ENCODE assay signal across 23 mouse cellular contexts in genomic region chr6:145284286-145284685, GRCm38 (mm10). TPM values are rescaled to one million over a fixed set of nuclear protein-coding genes. Genes with fewer than 3 reads are reported as not detected.
DNase-seq lines count a peak whose midpoint lies in the region; TF ChIP-seq lines count a peak whose summit lies in the region.
"Had no signal": no experiment of that assay in that cellular context is flagged by ENCODE, and none has a peak within 500 bp of the region (broad histone marks: within the 10 kb centered on the region; RNA-seq: fewer than 3 reads in every experiment).

No protein-coding gene starts in this region.

- H3K4me1 ChIP-seq in heart, adult 2 months (ENCODE audit: control insufficient read depth, insufficient read depth, low read length): no peaks in the 10 kb centered on the region
- H3K4me1 ChIP-seq: embryonic facial prominence, embryonic 12.5 days; embryonic facial prominence, embryonic 15.5 days; heart, embryonic 10.5 days; heart, embryonic 13.5 days had no signal

- no peak for TF ChIP-seq EP300 in heart, adult 2 months (IDR thresholded peaks at IDR 0.05; ENCODE audit: insufficient read depth, low read depth, low read length)

- WGBS in heart, adult 2 months: 64% methylated on average over 8 of the region's 8 CpGs

- H3K79me2 ChIP-seq in heart, adult 2 months (replicated peaks; ENCODE audit: control insufficient read depth, insufficient read depth, low read length): no peaks in the 10 kb centered on the region

- H3K27ac ChIP-seq in heart, adult 2 months: no peak overlapping the region
- H3K27ac ChIP-seq: embryonic facial prominence, embryonic 12.5 days; embryonic facial prominence, embryonic 15.5 days; gastrocnemius, adult 2 months; heart, embryonic 10.5 days; heart, embryonic 13.5 days; hindbrain, embryonic 14.5 days; hindbrain, postnatal 0 days had no signal

- H3K9ac ChIP-seq in heart, adult 2 months (ENCODE audit: low read depth, low read length): no peak overlapping the region
- H3K9ac ChIP-seq: embryonic facial prominence, embryonic 12.5 days; embryonic facial prominence, embryonic 15.5 days; forebrain, postnatal 0 days; heart, embryonic 13.5 days; hindbrain, embryonic 14.5 days had no signal

- H3K36me3 ChIP-seq in heart, adult 2 months (ENCODE audit: control insufficient read depth, insufficient read depth, low read length): no peaks in the 10 kb centered on the region
- H3K36me3 ChIP-seq: embryonic facial prominence, embryonic 12.5 days; embryonic facial prominence, embryonic 15.5 days; heart, embryonic 10.5 days; heart, embryonic 13.5 days had no signal

- H3K27me3 ChIP-seq in heart, adult 2 months (ENCODE audit: control insufficient read depth, insufficient read depth, low read length): no peaks in the 10 kb centered on the region
- H3K27me3 ChIP-seq: embryonic facial prominence, embryonic 12.5 days; embryonic facial prominence, embryonic 15.5 days had no signal

- peak; percentile 31 for DNase-seq in heart, adult 11 months
- no peak for DNase-seq in heart, adult 2 months
- DNase-seq in CD4-positive helper T cell, adult 2 months (ENCODE audit: low read depth, low spot score): peak; percentile 73
- DNase-seq in T-cell, adult 2 months (ENCODE audit: low spot score): peak; percentile 65
- no peak for DNase-seq in testis, postnatal 10 days (ENCODE audit: low spot score)
- DNase-seq in urinary bladder, adult 18-20 months (ENCODE audit: low spot score in 2 of 2): no peak
- DNase-seq: adrenal gland, postnatal 10 days; adrenal gland, postnatal 36 days; cerebellum, adult 2 months; cerebellum, adult 9-11 months; cerebellum, postnatal 25 days; forebrain, postnatal 0 days; gastrocnemius, adult 2 months; gastrocnemius, postnatal 14 days; heart, adult 18-20 months; heart, postnatal 14 days; heart, postnatal 4 days had no signal

- no peak for TF ChIP-seq POLR2A in heart, adult 2 months (IDR thresholded peaks at IDR 0.05; ENCODE audit: insufficient read depth, low read depth, low read length)

- no peak for TF ChIP-seq CTCF in heart, adult 2 months (IDR thresholded peaks at IDR 0.05)

- intact Hi-C loops in heart, adult 2 months (cut with DNase I): no loop called here

- no peak overlapping the region for H3K4me3 ChIP-seq in heart, adult 2 months
- H3K4me3 ChIP-seq: embryonic facial prominence, embryonic 12.5 days; embryonic facial prominence, embryonic 15.5 days; gastrocnemius, adult 2 months; heart, embryonic 10.5 days; heart, embryonic 13.5 days had no signal

RNA-seq across cellular contexts. Expression of gene Kras, which starts 34.2 kb away (rescaled TPM):
- total RNA-seq in heart, adult 2 months (2021): 10 to 100 TPM; 32.3 to 32.7 TPM
- 8.6 and 20.4 TPM in 2 replicates for polyA plus RNA-seq in heart, adult 2 months (2012; rRNA removed)

Comparison
In these comparisons a context has a peak if more than half of its experiments do, and no peak if none do; other contexts are left out.
1. DNase-seq: peak in heart, adult 11 months (single experiment), CD4-positive helper T cell, adult 2 months (single experiment) and T-cell, adult 2 months (single experiment); none in heart, adult 2 months (0 of 2), testis, postnatal 10 days (single experiment) and urinary bladder, adult 18-20 months (0 of 2).